ENCODE assay signal across 19 mouse cellular contexts in the genomic region with DNA sequence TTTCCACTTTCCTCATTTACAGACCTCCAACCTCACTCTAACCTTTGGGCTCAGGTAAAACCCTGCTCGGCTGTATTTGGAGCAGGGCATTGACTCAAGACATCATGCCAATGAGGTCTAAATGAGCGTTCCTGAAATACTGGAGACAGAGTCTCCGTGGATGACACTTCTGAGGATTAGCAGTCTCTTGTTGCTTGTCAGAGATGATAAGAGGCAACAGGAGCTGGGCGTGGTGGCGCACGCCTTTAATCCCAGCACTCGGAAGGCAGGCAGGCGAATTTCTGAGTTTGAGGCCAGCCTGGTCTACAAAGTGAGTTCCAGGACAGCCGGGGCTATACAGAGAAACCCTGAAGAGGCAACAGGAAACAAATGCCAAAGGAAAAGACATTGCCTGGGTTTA. TPM values are rescaled to one million over a fixed set of nuclear protein-coding genes. Genes with fewer than 3 reads are reported as not detected.
DNase-seq lines count a peak whose midpoint lies in the region; ATAC-seq and TF ChIP-seq lines count a peak whose summit lies in the region.
"Had no signal": no experiment of that assay in that cellular context is flagged by ENCODE, and none has a peak within 500 bp of the region (broad histone marks: within the 10 kb centered on the region; RNA-seq: fewer than 3 reads in every experiment).

No protein-coding gene starts in this region.

- no peak for TF ChIP-seq POLR2A in MEL (IDR thresholded peaks at IDR 0.05; ENCODE audit: control insufficient read depth in 1 of 2, insufficient read depth in 1 of 2, low read depth in 1 of 2, low read length in 2 of 2, poor library complexity in 1 of 2)

- H3K27ac ChIP-seq in MEL (ENCODE audit: control insufficient read depth, low read depth, low read length), result no peak overlapping the region
- no peak overlapping the region for H3K27ac ChIP-seq in liver, embryonic 11.5 days (ENCODE audit: low read depth, low read length)
- no peak overlapping the region for H3K27ac ChIP-seq in liver, embryonic 15.5 days (replicated peaks)
- no peak overlapping the region for H3K27ac ChIP-seq in forebrain, embryonic 14.5 days (ENCODE audit: low read depth, low read length)
- H3K27ac ChIP-seq in hindbrain, postnatal 0 days, result no peak overlapping the region
- H3K27ac ChIP-seq: embryonic facial prominence, embryonic 10.5 days; forebrain, embryonic 10.5 days; forebrain, embryonic 15.5 days; heart, adult 2 months; hindbrain, embryonic 13.5 days; intestine, embryonic 15.5 days had no signal

- H3K4me3 ChIP-seq in MEL (ENCODE audit: control insufficient read depth in 1 of 2, insufficient read depth in 1 of 2, low read depth in 2 of 2, low read length in 2 of 2), result no peak overlapping the region
- no peak overlapping the region for H3K4me3 ChIP-seq in liver, embryonic 11.5 days (ENCODE audit: low read depth, low read length)
- no peak overlapping the region for H3K4me3 ChIP-seq in liver, embryonic 15.5 days (replicated peaks)
- no peak overlapping the region for H3K4me3 ChIP-seq in forebrain, embryonic 14.5 days (ENCODE audit: low read depth, low read length)
- no peak overlapping the region for H3K4me3 ChIP-seq in hindbrain, postnatal 0 days (ENCODE audit: low read length)
- H3K4me3 ChIP-seq: embryonic facial prominence, embryonic 10.5 days; forebrain, embryonic 10.5 days; forebrain, embryonic 15.5 days; heart, adult 2 months; hindbrain, embryonic 13.5 days; intestine, embryonic 15.5 days had no signal

- peaks cover 3 to 17% of the 10 kb centered on the region in 2 experiments; a peak in 3 of 4 replicates for H3K4me1 ChIP-seq in MEL (ENCODE audit: control insufficient read depth in 1 of 2, insufficient read depth in 2 of 2, low read length in 2 of 2)
- H3K4me1 ChIP-seq in liver, embryonic 11.5 days (replicated peaks; ENCODE audit: control insufficient read depth, insufficient read depth, low read length), result peaks cover 4% of the 10 kb centered on the region; the same call in 1 of the 2 replicates
- H3K4me1 ChIP-seq in liver, embryonic 15.5 days (replicated peaks), result peaks cover 24% of the 10 kb centered on the region
- no peaks in the 10 kb centered on the region for H3K4me1 ChIP-seq in forebrain, embryonic 14.5 days (ENCODE audit: control insufficient read depth, insufficient read depth, low read length)
- H3K4me1 ChIP-seq in hindbrain, postnatal 0 days (ENCODE audit: insufficient read depth, low read length), result no peaks in the 10 kb centered on the region
- H3K4me1 ChIP-seq: embryonic facial prominence, embryonic 10.5 days; forebrain, embryonic 10.5 days; forebrain, embryonic 15.5 days; hindbrain, embryonic 13.5 days; intestine, embryonic 15.5 days had no signal

- H3K9ac ChIP-seq in MEL (ENCODE audit: control insufficient read depth, low read depth, low read length, poor library complexity, severe bottlenecking), result no peak overlapping the region
- H3K9ac ChIP-seq in liver, embryonic 11.5 days (ENCODE audit: low read depth, low read length), result no peak overlapping the region
- no peak overlapping the region for H3K9ac ChIP-seq in liver, embryonic 15.5 days
- H3K9ac ChIP-seq in forebrain, embryonic 14.5 days (ENCODE audit: low read length), result no peak overlapping the region
- no peak overlapping the region for H3K9ac ChIP-seq in hindbrain, postnatal 0 days (replicated peaks; ENCODE audit: low read length)
- H3K9ac ChIP-seq: forebrain, embryonic 15.5 days; hindbrain, embryonic 13.5 days; intestine, embryonic 15.5 days had no signal

- DNase-seq in A20 (ENCODE audit: low read depth, low spot score), result peak; percentile 80
- DNase-seq in MEL (ENCODE audit: low read depth, low spot score), result peak; percentile 44
- DNase-seq in liver, embryonic 11.5 days (ENCODE audit: low spot score), result no peak
- no peak for DNase-seq in forebrain, embryonic 14.5 days (ENCODE audit: low spot score)
- DNase-seq in hindbrain, postnatal 0 days (ENCODE audit: low spot score), result no peak
- DNase-seq: adrenal gland, postnatal 14 days; cerebellum, adult 18-20 months; cerebellum, adult 9-11 months; gastrocnemius, postnatal 10 days; heart, adult 2 months; heart, postnatal 10 days had no signal

- 34% methylated on average over 9 of the region's 9 CpGs for WGBS in liver, embryonic 11.5 days
- 25% methylated on average over 9 of the region's 9 CpGs for WGBS in liver, embryonic 15.5 days (ENCODE audit: insufficient replicate concordance)
- WGBS in forebrain, embryonic 14.5 days, result 79% methylated on average over 9 of the region's 9 CpGs
- 82% methylated on average over 9 of the region's 9 CpGs for WGBS in hindbrain, postnatal 0 days

- H3K27me3 ChIP-seq in MEL (ENCODE audit: control insufficient read depth in 1 of 2, insufficient read depth in 2 of 2, low read length in 2 of 2), result no peaks in the 10 kb centered on the region
- no peaks in the 10 kb centered on the region for H3K27me3 ChIP-seq in liver, embryonic 11.5 days (replicated peaks; ENCODE audit: control insufficient read depth, insufficient read depth, low read length)
- peaks cover 10% of the 10 kb centered on the region; the same call in 1 of the 2 replicates for H3K27me3 ChIP-seq in liver, embryonic 15.5 days
- H3K27me3 ChIP-seq in forebrain, embryonic 14.5 days (replicated peaks; ENCODE audit: control insufficient read depth, insufficient read depth, low read length), result no peaks in the 10 kb centered on the region
- H3K27me3 ChIP-seq in hindbrain, postnatal 0 days (ENCODE audit: insufficient read depth, low read length), result no peaks in the 10 kb centered on the region
- H3K27me3 ChIP-seq: forebrain, embryonic 15.5 days; hindbrain, embryonic 13.5 days; intestine, embryonic 15.5 days had no signal

- TF ChIP-seq EP300 in MEL (IDR thresholded peaks at IDR 0.05; ENCODE audit: low read depth in 1 of 2, low read length in 2 of 2), result no peak

- TF ChIP-seq RAD21 in MEL (IDR thresholded peaks at IDR 0.05; ENCODE audit: low read depth, low read length), result no peak

- peaks cover 0 to 6% of the 10 kb centered on the region in 2 experiments; a peak in 2 of 4 replicates for H3K36me3 ChIP-seq in MEL (ENCODE audit: control insufficient read depth in 1 of 2, insufficient read depth in 2 of 2, low read length in 2 of 2)
- H3K36me3 ChIP-seq in liver, embryonic 11.5 days (ENCODE audit: control insufficient read depth, insufficient read depth, low read length), result no peaks in the 10 kb centered on the region
- H3K36me3 ChIP-seq in liver, embryonic 15.5 days (replicated peaks), result no peaks in the 10 kb centered on the region
- H3K36me3 ChIP-seq in forebrain, embryonic 14.5 days (ENCODE audit: control insufficient read depth, insufficient read depth, low read length), result no peaks in the 10 kb centered on the region
- H3K36me3 ChIP-seq in hindbrain, postnatal 0 days (ENCODE audit: insufficient read depth, low read length), result no peaks in the 10 kb centered on the region
- H3K36me3 ChIP-seq: embryonic facial prominence, embryonic 10.5 days; forebrain, embryonic 10.5 days; forebrain, embryonic 15.5 days; G1E; hindbrain, embryonic 13.5 days; intestine, embryonic 15.5 days had no signal

- TF ChIP-seq CTCF in MEL (IDR thresholded peaks at IDR 0.05 in 2 of 3, conservative IDR thresholded peaks at IDR 0.05 in 1 of 3; ENCODE audit: control insufficient read depth in 1 of 3, insufficient read depth in 1 of 3, low read depth in 2 of 3, low read length in 3 of 3, poor library complexity in 1 of 3, severe bottlenecking in 1 of 3), result no peak
- TF ChIP-seq CTCF in hindbrain, postnatal 0 days (IDR thresholded peaks at IDR 0.05; ENCODE audit: low read depth), result no peak

- ATAC-seq in liver, embryonic 11.5 days (replicated peaks; ENCODE audit: low FRiP score), result no peak; the same call in 1 of the 2 replicates
- ATAC-seq in liver, embryonic 15.5 days (ENCODE audit: insufficient read depth), result no peak; the same call in 1 of the 2 replicates
- no peak for ATAC-seq in forebrain, embryonic 14.5 days
- ATAC-seq in hindbrain, postnatal 0 days, result no peak
- ATAC-seq in megakaryocyte, adult 5-6 weeks (ENCODE audit: poor library complexity, severe bottlenecking), result no peak
- ATAC-seq: forebrain, embryonic 15.5 days; intestine, embryonic 15.5 days had no signal

- no peaks in the 10 kb centered on the region for H3K79me2 ChIP-seq in MEL (ENCODE audit: control insufficient read depth, insufficient read depth, low read length, poor library complexity)

- no peaks in the 10 kb centered on the region for H3K9me3 ChIP-seq in MEL (replicated peaks; ENCODE audit: insufficient read depth, low read length)
- no peaks in the 10 kb centered on the region for H3K9me3 ChIP-seq in liver, embryonic 11.5 days (ENCODE audit: control insufficient read depth, low read length)
- no peaks in the 10 kb centered on the region for H3K9me3 ChIP-seq in liver, embryonic 15.5 days (replicated peaks)
- no peaks in the 10 kb centered on the region for H3K9me3 ChIP-seq in forebrain, embryonic 14.5 days (replicated peaks; ENCODE audit: control insufficient read depth, low read length)
- H3K9me3 ChIP-seq in hindbrain, postnatal 0 days (ENCODE audit: low read length), result no peaks in the 10 kb centered on the region
- H3K9me3 ChIP-seq: embryonic facial prominence, embryonic 10.5 days; forebrain, embryonic 10.5 days; forebrain, embryonic 15.5 days; G1E; hindbrain, embryonic 13.5 days; intestine, embryonic 15.5 days had no signal

- H3K4me2 ChIP-seq in liver, embryonic 11.5 days, result peak overlapping the region; percentile 15; the same call in 1 of the 2 replicates
- H3K4me2 ChIP-seq in liver, embryonic 15.5 days, result peak overlapping the region; percentile 40
- no peak overlapping the region for H3K4me2 ChIP-seq in forebrain, embryonic 14.5 days (ENCODE audit: low read length)
- no peak overlapping the region for H3K4me2 ChIP-seq in hindbrain, postnatal 0 days (ENCODE audit: low read depth, low read length)
- H3K4me2 ChIP-seq: forebrain, embryonic 15.5 days; hindbrain, embryonic 13.5 days; intestine, embryonic 15.5 days had no signal

TF ChIP-seq in MEL, 35 proteins besides CTCF, POLR2A, EP300 and RAD21 (continues in another document):
- TF ChIP-seq UBTF (IDR thresholded peaks at IDR 0.05; ENCODE audit: borderline replicate concordance, insufficient read depth, low read depth, low read length), result no peak
- no peak for TF ChIP-seq ZC3H11A (IDR thresholded peaks at IDR 0.05; ENCODE audit: low read depth, low read length)
- no peak for TF ChIP-seq KAT2A (conservative IDR thresholded peaks at IDR 0.05; ENCODE audit: low read depth, low read length)
- no peak for TF ChIP-seq ETS1 (IDR thresholded peaks at IDR 0.05; ENCODE audit: low read depth, low read length)

RNA-seq across cellular contexts. Expression of gene Fbxw7, which starts 11.0 kb away (rescaled TPM):
- 13.9 and 14.5 TPM in 2 replicates for total RNA-seq in MEL (2012; rRNA removed)
- polyA plus RNA-seq in MEL (2012; ENCODE audit: insufficient read depth in 1 of 2, insufficient read length in 2 of 2, low read depth in 1 of 2, low replicate concordance in 2 of 2, missing spikeins in 1 of 2), result 10 to 100 TPM in 1 of 2 experiments, not detected in 1; 11.8 TPM
- polyA plus RNA-seq in liver, embryonic 11.5 days (2014; fragmentation: Nextera tagmentation; extraction: Ambion mirVana), result 5.7 and 7.0 TPM in 2 replicates
- polyA plus RNA-seq in liver, embryonic 15.5 days (2015; fragmentation: Nextera tagmentation; extraction: Ambion mirVana), result 2.5 and 3.0 TPM in 2 replicates
- 27.9 and 31.4 TPM in 2 replicates for polyA plus RNA-seq in forebrain, embryonic 14.5 days (2014; fragmentation: Nextera tagmentation; extraction: Ambion mirVana)
- 40.6 and 40.7 TPM in 2 replicates for total RNA-seq in hindbrain, postnatal 0 days (2014; rRNA removed)
- polyA plus RNA-seq in hindbrain, postnatal 0 days (2015; fragmentation: Nextera tagmentation; extraction: Ambion mirVana), result 39.2 and 40.1 TPM in 2 replicates
- total RNA-seq in megakaryocyte, adult 5-6 weeks (2015), result 7.8 and 8.2 TPM in 2 replicates
- total RNA-seq in megakaryocyte, adult 5-6 weeks (2017), result 18.7 and 19.8 TPM in 2 replicates

Comparison
In these comparisons a context has a peak if more than half of its experiments do, and no peak if none do; other contexts are left out.
1. DNase-seq: peak in A20 (single experiment) and MEL (single experiment); none in liver, embryonic 11.5 days (single experiment), forebrain, embryonic 14.5 days (single experiment) and hindbrain, postnatal 0 days (single experiment).
2. H3K4me2 ChIP-seq: peak in liver, embryonic 11.5 days (single experiment) and liver, embryonic 15.5 days (single experiment); none in forebrain, embryonic 14.5 days (single experiment) and hindbrain, postnatal 0 days (single experiment).